Mouse (Mus musculus): ENCODE data around the gene Epb41l5.

- no peak for TF ChIP-seq CTCF (IDR thresholded peaks at IDR 0.05; ENCODE audit: insufficient read depth, low read depth, low read length)
- TF ChIP-seq POLR2A (IDR thresholded peaks at IDR 0.05; ENCODE audit: insufficient read depth, low read depth, low read length) = no peak
These were observed 97.1 kb downstream of the Epb41l5 start for GRCm38 (mm10) chr1:119551651-119552050.

Data from olfactory bulb, adult 2 months (tissue).